ENCODE assay signal across 24 mouse cellular contexts in genomic region chr6:51675342-51675945, GRCm38 (mm10).
DNase-seq lines count a peak whose midpoint lies in the region; ATAC-seq and TF ChIP-seq lines count a peak whose summit lies in the region.
"Had no signal": no experiment of that assay in that cellular context is flagged by ENCODE, and none has a peak within 500 bp of the region (broad histone marks: within the 10 kb centered on the region; RNA-seq: fewer than 3 reads in every experiment).

No protein-coding gene starts in this region.

- H3K9me3 ChIP-seq in forebrain, embryonic 14.5 days (replicated peaks; ENCODE audit: control insufficient read depth, low read length), result no peaks in the 10 kb centered on the region
- H3K9me3 ChIP-seq in forebrain, embryonic 12.5 days, result no peaks in the 10 kb centered on the region
- H3K9me3 ChIP-seq in midbrain, embryonic 14.5 days (ENCODE audit: control insufficient read depth, low read length), result no peaks in the 10 kb centered on the region
- no peaks in the 10 kb centered on the region for H3K9me3 ChIP-seq in midbrain, embryonic 10.5 days (replicated peaks)
- no peaks in the 10 kb centered on the region for H3K9me3 ChIP-seq in forebrain, postnatal 0 days (ENCODE audit: low read length)
- H3K9me3 ChIP-seq in midbrain, postnatal 0 days (ENCODE audit: low read length), result no peaks in the 10 kb centered on the region
- H3K9me3 ChIP-seq: G1E; neural tube, embryonic 12.5 days had no signal

- peaks cover 2% of the 10 kb centered on the region; the same call in 1 of the 2 replicates for H3K4me1 ChIP-seq in forebrain, embryonic 14.5 days (ENCODE audit: control insufficient read depth, insufficient read depth, low read length)
- peaks cover 11% of the 10 kb centered on the region; the same call in 1 of the 2 replicates for H3K4me1 ChIP-seq in forebrain, embryonic 12.5 days
- peaks cover 6% of the 10 kb centered on the region; the same call in 1 of the 2 replicates for H3K4me1 ChIP-seq in midbrain, embryonic 14.5 days (ENCODE audit: control insufficient read depth, insufficient read depth, low read length)
- no peaks in the 10 kb centered on the region for H3K4me1 ChIP-seq in midbrain, embryonic 10.5 days
- H3K4me1 ChIP-seq in forebrain, postnatal 0 days (ENCODE audit: insufficient read depth), result 0 out of 2 replicates have a peak, but pooled peaks cover 3% of the 10 kb centered on the region
- no peaks in the 10 kb centered on the region for H3K4me1 ChIP-seq in midbrain, postnatal 0 days (ENCODE audit: insufficient read depth, low read length)

- no peak overlapping the region for H3K4me2 ChIP-seq in forebrain, embryonic 14.5 days (ENCODE audit: low read length)
- H3K4me2 ChIP-seq in forebrain, embryonic 12.5 days, result no peak overlapping the region
- H3K4me2 ChIP-seq in midbrain, embryonic 14.5 days (ENCODE audit: low read length), result no peak overlapping the region
- H3K4me2 ChIP-seq in forebrain, postnatal 0 days (ENCODE audit: low read depth), result no peak overlapping the region
- H3K4me2 ChIP-seq in midbrain, postnatal 0 days (ENCODE audit: low read depth, low read length, poor library complexity, severe bottlenecking), result no peak overlapping the region
- H3K4me2 ChIP-seq: neural tube, embryonic 12.5 days had no signal

- no peaks in the 10 kb centered on the region for H3K36me3 ChIP-seq in forebrain, embryonic 14.5 days (ENCODE audit: control insufficient read depth, insufficient read depth, low read length)
- H3K36me3 ChIP-seq in forebrain, embryonic 12.5 days (replicated peaks), result no peaks in the 10 kb centered on the region
- H3K36me3 ChIP-seq in midbrain, embryonic 14.5 days (ENCODE audit: control insufficient read depth, insufficient read depth, low read length), result no peaks in the 10 kb centered on the region
- H3K36me3 ChIP-seq in midbrain, embryonic 10.5 days, result no peaks in the 10 kb centered on the region
- H3K36me3 ChIP-seq in forebrain, postnatal 0 days (ENCODE audit: insufficient read depth), result no peaks in the 10 kb centered on the region
- H3K36me3 ChIP-seq in midbrain, postnatal 0 days (ENCODE audit: insufficient read depth, low read length), result no peaks in the 10 kb centered on the region
- H3K36me3 ChIP-seq: G1E; neural tube, embryonic 12.5 days had no signal

- no peak overlapping the region for H3K27ac ChIP-seq in forebrain, embryonic 14.5 days (ENCODE audit: low read depth, low read length)
- no peak overlapping the region for H3K27ac ChIP-seq in forebrain, embryonic 12.5 days
- H3K27ac ChIP-seq in midbrain, embryonic 14.5 days (replicated peaks; ENCODE audit: low read depth, low read length), result no peak overlapping the region
- H3K27ac ChIP-seq in midbrain, embryonic 10.5 days (replicated peaks), result no peak overlapping the region
- H3K27ac ChIP-seq in forebrain, postnatal 0 days (ENCODE audit: low read depth, low read length), result peak overlapping the region; percentile 70; the same call in 1 of the 2 replicates
- no peak overlapping the region for H3K27ac ChIP-seq in midbrain, postnatal 0 days (ENCODE audit: low read depth, low read length)
- H3K27ac ChIP-seq: liver, embryonic 14.5 days; macrophage; neural tube, embryonic 12.5 days had no signal

- 62% methylated on average over 13 of the region's 13 CpGs for whole genome bisulfite sequencing in forebrain, embryonic 14.5 days
- 66% methylated on average over 13 of the region's 13 CpGs for WGBS in forebrain, embryonic 12.5 days
- WGBS in midbrain, embryonic 14.5 days, result 63% methylated on average over 13 of the region's 13 CpGs
- 92% methylated on average over 13 of the region's 13 CpGs for WGBS in midbrain, embryonic 10.5 days
- WGBS in forebrain, postnatal 0 days, result 54% methylated on average over 13 of the region's 13 CpGs
- 58% methylated on average over 13 of the region's 13 CpGs for WGBS in midbrain, postnatal 0 days

- peak; percentile 46 for DNase-seq in forebrain, embryonic 14.5 days (ENCODE audit: low spot score)
- DNase-seq in midbrain, embryonic 14.5 days, result peak; percentile 50
- DNase-seq in midbrain, embryonic 10.5 days (ENCODE audit: low spot score), result no peak
- DNase-seq in forebrain, postnatal 0 days, result peak; percentile 35
- peak; percentile 54 for DNase-seq in midbrain, postnatal 0 days (ENCODE audit: low spot score)
- DNase-seq in heart, postnatal 36 days, result no peak
- DNase-seq: adrenal gland, postnatal 10 days; gastrocnemius, postnatal 14 days; kidney, adult 11 months; kidney, postnatal 14 days; layer of hippocampus, adult 9-11 months; liver; lung, adult 2 months; lung, postnatal 10 days; thymus, adult 2 months; thymus, postnatal 36 days had no signal

- ATAC-seq in forebrain, embryonic 14.5 days, result no peak
- ATAC-seq in forebrain, embryonic 12.5 days (ENCODE audit: low FRiP score), result no peak
- no peak for ATAC-seq in midbrain, embryonic 14.5 days (ENCODE audit: low FRiP score, low TSS enrichment)
- peak; percentile 93; the same call in 1 of the 2 replicates for ATAC-seq in forebrain, postnatal 0 days
- ATAC-seq in midbrain, postnatal 0 days (ENCODE audit: low FRiP score), result no peak
- ATAC-seq: inflammation-experienced regulatory T-cells, adult 6 months; Patski had no signal

- no peak overlapping the region for H3K4me3 ChIP-seq in forebrain, embryonic 14.5 days (ENCODE audit: low read depth, low read length)
- H3K4me3 ChIP-seq in forebrain, embryonic 12.5 days (replicated peaks), result no peak overlapping the region
- no peak overlapping the region for H3K4me3 ChIP-seq in midbrain, embryonic 14.5 days (replicated peaks; ENCODE audit: low read depth, low read length)
- no peak overlapping the region for H3K4me3 ChIP-seq in midbrain, embryonic 10.5 days
- H3K4me3 ChIP-seq in forebrain, postnatal 0 days (ENCODE audit: low read depth, low read length), result no peak overlapping the region
- H3K4me3 ChIP-seq in midbrain, postnatal 0 days (ENCODE audit: low read depth, low read length), result no peak overlapping the region
- H3K4me3 ChIP-seq: erythroblast, embryonic 14.5 days; neural tube, embryonic 12.5 days had no signal

- no peak overlapping the region for H3K9ac ChIP-seq in forebrain, embryonic 14.5 days (ENCODE audit: low read length)
- no peak overlapping the region for H3K9ac ChIP-seq in forebrain, embryonic 12.5 days
- no peak overlapping the region for H3K9ac ChIP-seq in midbrain, embryonic 14.5 days (replicated peaks; ENCODE audit: low read length)
- no peak overlapping the region for H3K9ac ChIP-seq in forebrain, postnatal 0 days
- no peak overlapping the region for H3K9ac ChIP-seq in midbrain, postnatal 0 days (replicated peaks; ENCODE audit: low read length, poor library complexity, severe bottlenecking)
- H3K9ac ChIP-seq: liver, embryonic 14.5 days; neural tube, embryonic 12.5 days had no signal

- no peak for TF ChIP-seq CTCF in forebrain, postnatal 0 days (IDR thresholded peaks at IDR 0.05; ENCODE audit: low read depth)
- no peak for TF ChIP-seq CTCF in midbrain, postnatal 0 days (IDR thresholded peaks at IDR 0.05)

- no peaks in the 10 kb centered on the region for H3K27me3 ChIP-seq in forebrain, embryonic 14.5 days (replicated peaks; ENCODE audit: control insufficient read depth, insufficient read depth, low read length)
- H3K27me3 ChIP-seq in forebrain, embryonic 12.5 days, result no peaks in the 10 kb centered on the region; the same call in 1 of the 2 replicates
- no peaks in the 10 kb centered on the region for H3K27me3 ChIP-seq in midbrain, embryonic 14.5 days (ENCODE audit: control insufficient read depth, insufficient read depth, low read length)
- H3K27me3 ChIP-seq in midbrain, embryonic 10.5 days (ENCODE audit: low read depth, poor library complexity, severe bottlenecking), result no peaks in the 10 kb centered on the region
- no peaks in the 10 kb centered on the region for H3K27me3 ChIP-seq in forebrain, postnatal 0 days (ENCODE audit: insufficient read depth, low read length)
- no peaks in the 10 kb centered on the region for H3K27me3 ChIP-seq in midbrain, postnatal 0 days (ENCODE audit: insufficient read depth, low read length)
- H3K27me3 ChIP-seq: neural tube, embryonic 12.5 days; Patski had no signal

- intact Hi-C loops in heart, postnatal 36 days (cut with DNase I), result no loop called here

Comparison
In these comparisons a context has a peak if more than half of its experiments do, and no peak if none do; other contexts are left out.
1. DNase-seq: peak in forebrain, embryonic 14.5 days (single experiment), midbrain, embryonic 14.5 days (single experiment), forebrain, postnatal 0 days (single experiment) and midbrain, postnatal 0 days (single experiment); none in midbrain, embryonic 10.5 days (single experiment) and heart, postnatal 36 days (0 of 2).